Mouse (Mus musculus): ENCODE measurements around the gene Spry2. TPM values are rescaled to one million over a fixed set of nuclear protein-coding genes. Genes with fewer than 3 reads are reported as not detected.
A peak's percentile ranks its signal among the peaks of the same experiment; 100 is the strongest.

Spry2 gene
- total and polyA plus RNA-seq, 3 experiments = 0.21 TPM; not detected in 2

DNA sequence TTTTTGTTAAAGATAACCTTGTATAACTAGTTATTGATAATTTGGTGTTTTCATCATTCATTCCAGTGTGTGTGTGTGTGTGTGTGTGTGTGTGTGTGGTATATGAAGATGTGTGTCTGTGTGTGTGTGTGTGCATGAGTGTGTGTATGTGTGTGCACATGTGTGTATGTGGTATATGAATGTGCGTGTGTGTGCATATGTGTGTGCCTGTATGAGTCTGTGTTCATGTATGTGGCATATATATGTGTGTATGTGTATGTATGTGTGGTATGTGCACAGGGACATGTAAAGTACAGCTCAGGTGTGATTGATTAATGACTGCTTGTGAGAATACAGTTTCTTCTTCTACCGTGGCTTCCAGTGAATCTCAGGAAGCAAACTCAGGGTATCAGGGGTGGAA, 28.7 kb upstream of the Spry2 start:
- H3K79me2 ChIP-seq (replicated peaks; ENCODE audit: control insufficient read depth, extremely low read depth, insufficient read depth, poor library complexity, severe bottlenecking) = no peaks in the 10 kb centered on the region
- in situ Hi-C loops (cut with MboI; ENCODE audit: low pct_ligation_motif_present, low pct_unique_long_range_greater_than_20kb, low sequenced_read_pairs) = no loop called here
- no peak overlapping the region for H3K4me2 ChIP-seq (ENCODE audit: insufficient read depth, low read depth, poor library complexity, severe bottlenecking)
- DNase-seq (ENCODE audit: extremely low read depth) = no peak
- peaks cover 23% of the 10 kb centered on the region for H3K9me3 ChIP-seq (replicated peaks; ENCODE audit: low read length)
- TF ChIP-seq RAD21 (IDR thresholded peaks at IDR 0.05; ENCODE audit: low read depth, low read length) (no peak), MEF2A (IDR thresholded peaks at IDR 0.05; ENCODE audit: borderline replicate concordance, low read depth, low read length) (no peak), NRF1 (IDR thresholded peaks at IDR 0.05; ENCODE audit: low read depth, low read length) (no peak), MYC (IDR thresholded peaks at IDR 0.05; ENCODE audit: low read depth, low read length) (no peak), UBTF (IDR thresholded peaks at IDR 0.05; ENCODE audit: low read depth, low read length) (no peak), CTCF (conservative IDR thresholded peaks at IDR 0.05 in 1 of 2, IDR thresholded peaks at IDR 0.05 in 1 of 2; ENCODE audit: low read depth in 2 of 2, low read length in 2 of 2) (no peak), ETS1 (conservative IDR thresholded peaks at IDR 0.05; ENCODE audit: low read depth, low read length) (no peak), GABPA (IDR thresholded peaks at IDR 0.05; ENCODE audit: insufficient replicate concordance, low read depth, low read length) (no peak), JUN (IDR thresholded peaks at IDR 0.05; ENCODE audit: insufficient read depth, low read depth, low read length) (no peak), IRF4 (IDR thresholded peaks at IDR 0.05; ENCODE audit: low read depth, low read length) (no peak), NELFE (IDR thresholded peaks at IDR 0.05; ENCODE audit: low read depth, low read length) (no peak), MAX (IDR thresholded peaks at IDR 0.05; ENCODE audit: low read length) (no peak), JUND (conservative IDR thresholded peaks at IDR 0.05; ENCODE audit: low read depth, low read length) (no peak)
- peaks cover 0 to 7% of the 10 kb centered on the region in 2 experiments; a peak in 1 of 4 replicates for H3K4me1 ChIP-seq (ENCODE audit: control insufficient read depth in 1 of 2, insufficient read depth in 2 of 2)
- no peak overlapping the region for H3K9ac ChIP-seq (ENCODE audit: insufficient read depth, low read depth)
- H3K27ac ChIP-seq (ENCODE audit: insufficient read depth, low read depth) = no peak overlapping the region
- dilution Hi-C loops (cut with MboI; ENCODE audit: extremely low pct_ligation_motif_present, extremely low pct_unique_long_range_greater_than_20kb, low sequenced_read_pairs) = no loop called here
- H3K27me3 ChIP-seq (replicated peaks) = no peaks in the 10 kb centered on the region
- no peak overlapping the region for H3K4me3 ChIP-seq (replicated peaks in 1 of 3; ENCODE audit: low read depth in 2 of 3, low read length in 2 of 3, poor library complexity in 1 of 3)
- H3K36me3 ChIP-seq (replicated peaks in 1 of 2; ENCODE audit: control insufficient read depth in 1 of 2, insufficient read depth in 1 of 2, low read length in 1 of 2) = no peaks in the 10 kb centered on the region

DNA sequence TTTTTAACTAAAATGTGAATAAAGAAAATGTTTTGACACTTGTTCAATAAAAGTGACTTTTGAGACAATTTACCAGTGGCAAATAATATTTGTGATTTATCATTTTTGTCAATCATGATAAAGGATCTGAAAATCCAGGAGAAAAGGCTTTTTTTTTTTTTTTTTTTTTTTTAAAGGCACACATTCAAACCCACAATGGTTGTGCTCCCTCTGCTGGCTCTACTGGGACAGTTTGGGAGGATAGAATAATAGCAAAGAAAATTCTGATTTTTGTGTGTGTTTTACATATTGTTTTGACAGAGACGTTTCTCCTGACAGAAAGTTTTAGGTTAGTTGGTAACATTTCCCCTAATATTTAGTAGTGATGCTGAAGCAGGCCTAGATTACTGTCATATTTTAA, 28.1 kb upstream of the Spry2 start:
- in situ Hi-C loops (cut with MboI; ENCODE audit: low pct_ligation_motif_present, low pct_unique_long_range_greater_than_20kb, low sequenced_read_pairs) = no loop called here

More for the DNA sequence above, 28.1 kb upstream of the Spry2 start:
- peaks cover 26% of the 10 kb centered on the region for H3K9me3 ChIP-seq (replicated peaks; ENCODE audit: low read length)
- no peak overlapping the region for H3K27ac ChIP-seq (ENCODE audit: insufficient read depth, low read depth)
- TF ChIP-seq ZNF384 (IDR thresholded peaks at IDR 0.05; ENCODE audit: low read depth, low read length) = peak; percentile 89
- TF ChIP-seq SIN3A (IDR thresholded peaks at IDR 0.05; ENCODE audit: low read length) = no peak
- no peak for TF ChIP-seq CHD1 (IDR thresholded peaks at IDR 0.05; ENCODE audit: low read depth, low read length)
- TF ChIP-seq CTCF (conservative IDR thresholded peaks at IDR 0.05 in 1 of 2, IDR thresholded peaks at IDR 0.05 in 1 of 2; ENCODE audit: low read depth in 2 of 2, low read length in 2 of 2) = peak in 1 of 2 experiments; percentile 14; a peak in 1 of 4 replicates
- TF ChIP-seq RAD21 (IDR thresholded peaks at IDR 0.05; ENCODE audit: low read depth, low read length) = peak; percentile 2
- TF ChIP-seq ZC3H11A (IDR thresholded peaks at IDR 0.05; ENCODE audit: low read depth, low read length) = no peak
- dilution Hi-C loops (cut with MboI; ENCODE audit: extremely low pct_ligation_motif_present, extremely low pct_unique_long_range_greater_than_20kb, low sequenced_read_pairs) = no loop called here
- no peak overlapping the region for H3K9ac ChIP-seq (ENCODE audit: insufficient read depth, low read depth)
- H3K4me2 ChIP-seq (ENCODE audit: insufficient read depth, low read depth, poor library complexity, severe bottlenecking) = no peak overlapping the region
- no peaks in the 10 kb centered on the region for H3K79me2 ChIP-seq (replicated peaks; ENCODE audit: control insufficient read depth, extremely low read depth, insufficient read depth, poor library complexity, severe bottlenecking)
- peak; percentile 16 for DNase-seq (ENCODE audit: extremely low read depth)
- no peaks in the 10 kb centered on the region for H3K27me3 ChIP-seq (replicated peaks)
- no peaks in the 10 kb centered on the region for H3K36me3 ChIP-seq (replicated peaks in 1 of 2; ENCODE audit: control insufficient read depth in 1 of 2, insufficient read depth in 1 of 2, low read length in 1 of 2)
- H3K4me3 ChIP-seq (replicated peaks in 1 of 3; ENCODE audit: low read depth in 2 of 3, low read length in 2 of 3, poor library complexity in 1 of 3) = no peak overlapping the region
- peaks cover 0 to 7% of the 10 kb centered on the region in 2 experiments; a peak in 1 of 4 replicates for H3K4me1 ChIP-seq (ENCODE audit: control insufficient read depth in 1 of 2, insufficient read depth in 2 of 2)

Data from CH12.LX (cell line).